Mouse (Mus musculus) CH12.LX (cell line): ENCODE results near the gene 2200002D01Rik.

Experiments
- EP300 ChIP-seq: IDR thresholded peaks from 2 replicates; pipeline ENCODE4 v1.6.1; 2011; ENCODE audit warnings: low read length, improper control_type of control experiment
- MAX ChIP-seq: IDR thresholded peaks from 2 replicates; pipeline ENCODE4 v1.6.1; 2011; ENCODE audit warnings: low read length, improper control_type of control experiment
- PAX5 ChIP-seq: IDR thresholded peaks from 2 replicates; pipeline ENCODE4 v1.6.1; 2012; ENCODE audit warnings: low read length, inconsistent platforms, mixed read lengths

GRCm38 (mm10) chr7:29236593-29236992 lies 11.7 kb downstream of the 2200002D01Rik start:
- TF ChIP-seq EP300 (no peak), PAX5 (no peak), MAX (no peak)
